Mouse (Mus musculus) G1E-ER4 (cell line): ENCODE data around the gene Fkbp5. TPM values are rescaled to one million over a fixed set of nuclear protein-coding genes. Genes with fewer than 3 reads are reported as not detected.

ENCODE experiments used
- GATA1 ChIP-seq: IDR thresholded peaks from one replicate; pipeline ENCODE4 v1.8.0; 2012; ENCODE audit warnings: low read length, inconsistent platforms
- polyA plus RNA-seq: library from polyadenylated mRNA; stranded (reverse); fragments of >175 nt; gene quantifications from 2 replicates; pipeline ENCODE4 v1.2.3, GENCODE M21; 2012

Gene Fkbp5
- polyA plus RNA-seq, 1 experiment: 19.5 TPM

DNA sequence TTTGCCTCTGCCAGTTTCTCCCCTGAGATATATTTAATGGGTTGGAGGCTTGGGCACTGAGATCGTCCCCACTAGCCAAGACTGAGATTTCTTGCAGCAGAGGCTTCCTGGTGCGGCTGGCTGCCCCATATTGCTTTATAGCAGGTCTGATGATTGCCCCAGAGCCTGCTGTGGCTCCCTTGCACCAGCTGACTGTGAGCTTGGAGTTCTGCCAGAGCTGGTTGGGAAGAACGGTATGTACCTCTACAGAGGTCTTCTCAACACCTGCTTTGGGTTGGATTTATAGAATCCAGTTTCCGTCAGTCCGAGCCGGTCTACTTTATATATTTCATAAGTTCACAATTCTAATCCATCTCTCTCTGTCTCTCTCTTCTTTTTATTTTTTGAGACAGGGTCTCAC, 93.0 kb downstream of the Fkbp5 start:
- TF ChIP-seq GATA1: no peak

DNA sequence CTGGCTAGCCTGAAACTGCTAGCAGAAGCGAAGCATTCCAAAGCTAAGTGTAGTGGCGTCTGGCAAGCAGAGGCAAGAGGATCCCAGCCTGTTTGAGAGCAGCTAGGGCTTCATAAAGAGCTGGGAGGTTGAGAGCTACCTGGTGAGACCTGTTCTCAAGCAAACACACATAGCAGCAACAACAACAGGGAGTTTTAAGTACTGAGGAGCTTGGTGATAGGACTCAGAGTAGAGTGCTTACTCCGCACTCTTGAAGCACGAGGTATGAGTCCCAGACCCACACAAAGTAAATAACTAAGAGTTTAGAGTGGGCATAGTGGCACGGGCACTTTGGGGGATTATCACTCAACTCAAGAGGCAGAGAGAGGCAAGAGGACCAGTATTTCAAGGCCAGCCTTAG, 96.3 kb downstream of the Fkbp5 start:
- TF ChIP-seq GATA1: no peak

DNA sequence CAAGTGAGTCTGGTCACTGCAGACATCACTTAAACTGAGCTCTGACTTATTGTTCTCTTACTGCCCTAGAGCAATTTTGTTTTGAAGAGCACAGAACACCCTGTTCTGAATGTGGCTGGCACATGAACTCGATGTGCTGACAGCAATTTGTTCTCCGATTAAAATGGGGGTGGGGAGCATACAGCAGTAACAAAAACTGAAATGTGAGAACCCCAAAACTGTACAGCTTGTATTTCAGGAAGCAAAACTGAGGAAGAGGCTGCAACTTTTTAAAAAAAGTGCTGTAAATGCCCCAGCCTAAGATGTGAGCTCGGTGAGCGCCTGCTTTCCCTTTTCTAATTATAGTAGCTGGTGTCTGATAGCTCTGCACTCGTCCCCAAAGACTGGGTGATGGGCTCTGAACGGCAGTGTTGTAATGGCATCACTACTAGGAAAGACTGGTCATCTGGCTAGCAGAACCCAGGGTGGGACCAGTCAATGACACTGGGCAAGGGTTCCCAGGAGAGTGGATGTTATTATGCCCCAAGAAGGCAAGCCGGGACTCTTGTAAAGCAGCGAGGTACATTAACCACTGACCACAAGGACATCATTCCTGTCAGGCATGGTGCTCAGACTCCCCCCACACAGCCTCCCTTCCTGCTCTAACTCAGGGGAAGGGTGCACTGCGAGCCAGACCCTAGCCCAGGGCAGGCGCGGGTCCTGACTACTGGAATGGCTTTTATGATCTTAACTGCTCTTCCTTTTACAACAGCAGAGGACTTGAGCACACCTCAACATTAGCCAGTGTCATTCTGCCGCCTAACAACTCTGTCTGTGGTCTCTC, 96.9 kb downstream of the Fkbp5 start:
- no peak for TF ChIP-seq GATA1

DNA sequence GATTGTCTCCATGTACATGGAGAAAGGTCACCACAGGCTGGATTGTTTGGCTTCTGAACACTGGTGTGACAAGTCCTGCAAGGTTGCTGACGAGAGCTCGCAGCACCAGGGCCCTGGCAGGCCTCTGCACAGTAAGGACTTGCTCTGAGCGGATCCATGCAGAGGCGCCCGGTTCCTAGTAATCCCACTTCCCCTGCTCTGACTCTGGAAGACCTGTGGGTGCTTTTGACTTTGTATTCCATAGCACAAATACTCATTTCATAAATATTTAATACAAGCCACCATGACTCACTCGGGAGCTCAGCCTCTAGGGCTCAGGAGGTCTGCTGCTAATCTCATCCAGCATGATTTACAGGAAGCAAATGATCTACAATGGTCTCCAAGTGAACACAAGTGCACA, 97.7 kb downstream of the Fkbp5 start:
- no peak for TF ChIP-seq GATA1

DNA sequence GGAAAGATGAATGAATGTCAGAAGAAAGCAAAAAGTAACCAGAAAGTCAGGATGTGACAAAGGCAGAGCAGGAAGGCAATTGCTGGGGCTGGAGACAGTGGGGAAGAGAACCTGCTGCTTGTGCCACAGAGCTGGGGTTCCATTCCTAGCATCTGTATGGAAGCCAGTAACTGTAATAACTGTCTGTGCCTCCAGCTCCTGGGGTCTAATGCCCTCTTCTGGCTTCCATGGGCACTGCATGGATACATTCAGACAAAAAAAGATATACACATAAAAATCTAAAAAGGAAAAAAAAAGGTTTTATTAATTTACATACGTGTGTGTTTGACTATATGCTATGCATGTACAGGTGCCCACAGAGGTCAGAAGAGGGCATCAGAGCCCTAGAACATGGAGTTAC, 98.4 kb downstream of the Fkbp5 start:
- TF ChIP-seq GATA1: no peak

DNA sequence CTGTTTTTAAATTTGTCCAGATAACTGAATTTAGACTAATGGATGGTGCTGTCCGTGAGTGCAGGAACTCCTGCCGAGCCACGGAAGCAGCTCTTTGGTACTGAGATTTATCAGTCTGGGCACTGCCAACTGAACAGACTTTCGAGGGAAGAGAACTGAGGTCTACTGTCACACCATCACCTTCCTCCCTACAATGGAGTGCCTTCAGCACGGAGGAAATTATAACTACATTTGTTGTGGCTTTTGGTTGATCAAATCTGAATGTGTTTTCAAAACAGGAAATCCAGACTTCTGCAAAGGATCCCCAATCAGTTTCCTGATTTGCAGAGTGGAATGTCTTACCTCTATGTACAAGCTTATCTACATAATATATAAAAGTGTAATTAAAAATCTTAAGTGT, 99.6 kb downstream of the Fkbp5 start:
- TF ChIP-seq GATA1: no peak

DNA sequence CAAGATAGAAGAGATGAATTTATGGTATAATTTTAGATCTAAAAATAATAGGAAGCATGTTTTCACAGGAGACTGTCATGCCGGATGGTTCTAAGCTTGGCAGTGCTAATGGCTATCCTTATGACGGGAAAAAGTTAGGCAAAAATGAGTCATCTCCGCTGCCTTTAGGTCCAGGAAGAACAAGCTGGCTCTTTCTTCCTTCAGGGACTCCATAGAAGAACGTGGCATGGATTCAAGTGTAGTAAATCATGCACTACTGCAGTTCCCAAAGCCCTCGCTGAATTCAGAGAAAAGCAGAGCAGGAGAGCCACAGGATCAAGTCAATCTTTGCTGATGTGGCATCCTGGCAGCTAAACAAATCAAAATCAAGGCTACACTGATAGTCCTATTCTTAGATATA, 102.1 kb downstream of the Fkbp5 start:
- no peak for TF ChIP-seq GATA1

DNA sequence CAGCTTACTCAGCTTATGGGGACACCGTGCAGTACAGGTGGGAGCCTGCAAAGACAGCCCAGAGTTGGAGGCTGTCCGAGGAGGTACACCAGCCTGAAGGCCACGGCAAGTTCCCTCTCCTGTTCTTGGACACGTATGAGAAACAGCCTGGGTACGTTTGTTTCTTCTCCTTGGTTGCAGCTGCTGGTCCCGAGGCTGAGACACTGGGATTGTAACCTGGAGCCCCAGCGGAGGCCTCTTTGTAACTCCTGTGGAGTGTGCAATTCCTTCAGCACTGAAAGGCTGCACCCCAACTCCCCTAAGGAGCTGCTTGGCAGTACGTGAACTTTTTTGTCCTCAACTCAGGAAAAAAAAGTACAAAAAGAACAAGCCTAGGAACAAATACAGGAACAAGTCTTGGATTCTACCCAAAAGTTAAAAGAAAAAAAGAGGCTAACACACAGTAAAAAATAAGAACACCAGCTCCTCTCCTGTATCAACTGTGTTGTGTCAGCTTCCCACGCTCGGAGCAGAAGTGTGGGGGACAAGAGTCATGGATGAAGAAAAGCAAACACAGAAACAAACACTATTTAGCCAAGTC, 105.9 kb downstream of the Fkbp5 start:
- no peak for TF ChIP-seq GATA1

DNA sequence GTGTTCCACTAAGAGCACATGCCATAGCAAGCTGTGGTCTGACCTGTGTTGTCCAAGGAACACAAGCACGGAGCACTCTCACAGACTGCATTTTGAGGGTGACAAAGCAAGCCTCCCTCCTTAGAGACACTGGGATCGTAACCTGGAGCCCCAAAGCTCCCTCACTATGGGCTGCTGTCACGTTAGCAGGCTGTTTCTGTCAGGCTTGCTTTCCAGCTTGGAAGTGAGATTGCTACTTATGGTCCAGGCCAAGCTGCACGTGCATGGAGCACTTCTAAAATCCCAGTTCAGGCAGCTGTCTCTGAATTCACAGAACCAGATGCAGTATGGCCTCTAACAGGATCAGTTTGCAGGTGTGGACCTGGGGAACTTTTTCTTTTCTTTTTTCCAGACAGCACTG, 106.6 kb downstream of the Fkbp5 start:
- no peak for TF ChIP-seq GATA1

DNA sequence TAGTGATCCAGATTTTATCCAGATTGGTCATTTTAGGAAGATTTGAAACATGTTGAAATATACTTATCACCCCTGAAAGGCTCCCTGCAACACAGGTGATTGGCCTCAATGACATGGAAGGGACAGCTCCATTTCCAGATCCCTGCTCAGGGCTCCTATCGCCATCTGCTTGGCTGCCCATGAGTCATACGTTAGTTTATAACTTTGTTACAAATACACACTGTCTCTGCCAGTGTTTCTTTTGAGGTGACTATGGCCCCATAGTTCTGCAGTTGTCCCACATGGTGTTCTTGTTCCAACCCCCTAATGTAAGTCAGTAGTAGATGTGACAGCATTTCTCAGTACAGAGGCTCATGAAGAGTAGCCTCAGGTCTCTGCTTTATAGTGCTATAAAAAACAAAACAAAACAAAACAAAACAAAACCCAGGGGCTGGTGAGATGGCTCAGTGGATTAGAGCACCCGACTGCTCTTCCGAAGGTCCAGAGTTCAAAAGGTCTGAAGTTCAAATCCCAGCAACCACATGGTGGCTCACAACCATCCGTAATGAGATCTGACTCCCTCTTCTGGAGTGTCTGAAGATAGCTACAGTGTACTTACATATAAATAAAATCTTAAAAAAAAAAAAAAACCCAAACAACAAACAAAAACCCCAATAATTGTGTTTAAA, 108.9 kb downstream of the Fkbp5 start:
- no peak for TF ChIP-seq GATA1

DNA sequence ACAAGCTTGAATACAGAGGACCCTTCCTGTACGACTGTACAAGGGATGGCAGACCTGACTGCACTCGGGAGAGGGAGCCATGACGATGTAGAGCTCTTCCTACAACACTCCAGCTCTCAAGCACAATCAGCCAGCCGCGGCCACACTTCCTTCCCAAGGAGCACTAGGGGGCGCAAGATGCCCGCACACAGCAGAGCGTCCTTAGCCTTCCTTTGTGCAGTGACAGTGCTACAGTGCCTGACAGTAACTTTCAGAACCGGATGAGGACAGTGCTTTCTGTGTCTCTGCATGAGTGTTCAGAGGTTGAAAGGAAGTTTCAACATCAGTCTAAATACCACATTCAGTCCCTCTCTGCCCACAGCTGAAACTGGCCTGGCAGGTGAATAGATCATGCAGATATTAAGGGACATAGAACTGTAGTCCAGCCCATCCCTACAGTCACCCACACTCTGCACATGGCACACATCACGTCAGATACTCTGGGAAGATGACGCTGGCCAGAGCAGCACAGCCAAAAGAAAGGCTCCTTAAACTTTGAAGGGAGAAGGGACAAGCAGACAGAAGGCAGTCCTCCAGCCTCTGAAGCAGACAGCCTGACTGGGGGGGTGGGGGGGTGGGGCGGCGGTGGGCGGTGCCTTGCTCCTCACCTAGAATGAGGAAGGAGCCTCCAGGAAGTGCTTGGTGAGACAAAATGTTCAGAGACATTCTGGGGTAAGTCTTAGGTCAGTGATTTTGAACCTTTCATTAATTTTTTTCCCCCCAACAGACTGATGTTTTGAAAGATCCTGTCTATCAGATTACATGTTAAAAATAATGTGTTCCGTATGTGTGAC, 109.7 kb downstream of the Fkbp5 start:
- no peak for TF ChIP-seq GATA1

DNA sequence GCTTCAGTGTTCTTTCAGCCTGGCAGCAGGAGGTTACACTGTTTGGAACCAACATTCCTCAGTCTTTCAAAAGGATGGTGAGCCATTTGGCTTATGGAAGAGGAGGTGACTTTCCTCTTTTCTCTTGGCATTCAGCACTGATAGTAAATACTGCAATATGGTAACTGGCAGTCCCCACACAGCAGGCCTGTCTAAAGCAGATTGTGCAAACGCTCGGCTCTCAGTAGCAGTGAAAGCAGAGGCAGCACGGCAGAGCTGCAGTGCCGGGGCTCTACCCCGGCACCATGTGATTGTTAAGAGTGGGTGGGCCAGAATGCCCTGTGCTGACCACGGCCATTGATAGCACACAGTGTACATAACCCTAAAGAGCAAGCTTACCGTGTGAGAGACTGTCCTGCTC, 110.9 kb downstream of the Fkbp5 start:
- TF ChIP-seq GATA1: no peak

DNA sequence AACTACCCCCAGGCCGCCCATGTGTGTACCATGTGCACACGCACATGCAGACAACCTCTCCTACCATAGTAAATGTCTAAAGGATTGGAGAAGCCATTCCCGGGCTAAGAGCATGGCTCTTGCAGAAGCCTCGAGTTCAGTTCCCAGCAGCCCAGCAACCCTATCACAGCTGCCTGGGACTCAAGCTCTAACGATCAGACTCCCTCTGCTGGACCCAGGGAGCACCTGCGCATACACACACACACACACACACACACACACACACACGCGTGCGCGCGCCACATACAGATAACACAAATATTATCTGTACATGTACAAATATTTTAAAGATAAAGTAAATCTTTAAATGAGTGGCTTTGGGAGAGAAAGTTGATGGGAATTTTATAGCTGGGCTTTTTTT, 113.0 kb downstream of the Fkbp5 start:
- no peak for TF ChIP-seq GATA1

DNA sequence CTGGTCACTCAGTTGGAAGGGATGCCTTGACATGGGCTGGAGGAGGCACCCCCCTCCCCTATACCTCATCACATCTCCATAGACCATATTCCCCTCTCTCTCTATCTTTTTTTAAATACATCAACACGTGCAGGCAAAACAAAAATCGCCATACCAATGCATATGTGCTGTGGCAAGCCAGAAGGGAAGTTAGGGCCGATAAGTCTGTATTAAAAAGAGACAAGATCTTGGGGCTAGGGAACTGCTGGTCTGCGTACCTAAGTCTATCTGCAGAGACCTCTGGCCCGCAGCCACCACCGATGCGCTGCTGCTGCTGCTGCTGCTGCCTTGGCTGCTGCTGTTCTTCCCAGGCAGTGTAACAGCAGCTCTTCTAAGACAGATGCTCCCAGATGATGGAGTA, 122.3 kb downstream of the Fkbp5 start:
- no peak for TF ChIP-seq GATA1

DNA sequence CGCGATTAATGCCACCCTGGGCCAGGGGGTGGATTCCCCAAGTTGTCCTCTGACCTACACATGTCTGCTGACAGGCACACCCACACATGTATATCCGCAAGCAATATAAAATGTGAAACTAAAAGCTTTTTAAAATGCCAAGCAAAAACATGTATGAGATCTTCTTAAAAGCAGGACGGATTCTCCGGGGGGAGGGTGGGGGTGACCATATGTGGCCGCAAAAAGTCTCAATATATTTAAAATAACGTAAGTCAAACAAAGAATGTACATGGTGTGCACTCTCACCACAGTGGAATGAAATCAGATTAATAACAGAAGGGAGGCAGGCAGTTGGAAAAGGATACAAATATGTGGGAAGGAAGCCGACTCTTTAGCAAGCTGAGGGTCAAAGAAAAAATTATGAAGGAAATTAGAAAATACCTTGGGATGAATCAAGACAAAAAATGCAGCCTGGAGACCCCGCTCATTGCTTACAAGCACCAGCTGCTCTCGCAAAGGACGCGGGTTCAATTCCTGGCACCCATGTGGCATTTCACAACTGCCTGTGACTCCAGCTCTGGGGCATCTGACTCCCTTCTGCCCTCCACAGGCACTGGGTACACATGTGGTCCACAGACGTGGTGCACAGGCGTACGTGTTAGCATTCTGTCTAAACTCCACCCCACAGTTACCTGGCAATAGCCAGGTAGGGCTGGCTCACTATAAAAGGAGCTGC, 123.1 kb downstream of the Fkbp5 start:
- no peak for TF ChIP-seq GATA1
